Mouse (Mus musculus) mature B cell (primary cell): ENCODE results near the gene Exph5.

Source experiments
- in situ Hi-C: fragments of 300-500 bp; cut with MboI; formaldehyde crosslinking; loops from 2 replicates; pipeline ENCODE4 v1.14.3; 2019

The Exph5 gene

DNA sequence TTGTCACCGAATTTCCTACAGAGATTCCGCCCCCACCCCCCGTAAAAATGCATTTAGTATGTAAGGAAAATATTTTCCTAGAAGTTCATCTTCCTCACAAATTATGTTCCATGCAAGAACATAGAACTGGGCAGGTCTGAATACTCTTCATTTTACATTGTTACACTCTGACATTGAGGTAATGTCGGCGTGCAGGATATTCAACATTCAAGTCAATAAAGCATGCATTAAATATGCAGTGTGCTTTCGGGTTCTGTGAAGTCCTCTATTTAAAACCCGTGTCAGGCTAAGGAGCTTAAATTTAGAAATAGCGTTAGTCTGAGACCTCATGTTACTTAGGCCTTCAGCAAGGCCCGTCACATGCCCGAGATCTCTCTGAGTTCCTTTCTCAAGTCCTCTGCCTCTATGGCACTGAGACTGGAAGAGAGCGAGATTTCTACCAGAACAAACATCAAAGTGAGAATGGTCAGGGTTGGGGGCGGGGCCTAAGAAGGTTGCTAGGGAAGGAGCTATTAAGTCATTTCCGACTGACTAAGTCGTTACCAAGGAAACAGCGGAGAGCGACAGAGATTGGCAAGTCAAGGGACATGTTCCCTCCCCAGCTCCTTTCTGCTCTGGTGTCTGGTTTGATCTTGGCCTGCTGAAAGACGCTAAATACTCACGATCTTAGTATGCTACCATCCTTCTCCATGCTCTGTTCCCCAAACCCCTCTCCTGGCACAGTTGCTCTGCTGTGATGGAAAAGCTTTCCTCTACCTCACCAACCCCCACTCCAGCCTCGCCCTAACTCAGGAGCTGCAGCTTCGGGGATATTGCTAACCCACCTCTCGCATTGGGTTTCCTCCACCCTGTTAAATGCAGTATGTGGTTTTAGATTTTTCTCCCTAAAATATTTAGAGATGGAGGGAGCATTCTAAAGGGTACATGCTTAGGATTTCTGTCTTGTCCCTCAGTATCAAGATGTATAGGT is 103.6 kb downstream of the Exph5 start:
- in situ Hi-C loops, result no loop called here

DNA sequence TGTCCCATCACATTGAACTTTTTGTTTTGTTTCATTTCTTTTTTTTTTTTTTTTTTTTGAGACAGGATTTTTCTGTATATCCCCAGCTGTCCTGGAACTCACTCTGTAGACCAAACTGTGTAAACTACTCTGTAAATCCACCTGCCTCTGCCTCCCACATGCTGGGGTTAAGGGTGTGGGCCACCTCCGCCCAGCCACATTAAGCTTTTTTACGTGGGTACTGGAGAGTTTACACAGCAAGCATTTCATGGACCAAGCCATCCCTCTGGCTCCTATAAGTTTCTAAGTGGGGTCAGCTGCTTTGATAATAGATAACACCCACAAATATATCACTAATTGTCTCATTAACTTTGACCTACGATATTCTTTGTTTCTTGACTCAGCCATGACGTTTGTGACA is 107.1 kb downstream of the Exph5 start:
- in situ Hi-C loops, result no loop called here

DNA sequence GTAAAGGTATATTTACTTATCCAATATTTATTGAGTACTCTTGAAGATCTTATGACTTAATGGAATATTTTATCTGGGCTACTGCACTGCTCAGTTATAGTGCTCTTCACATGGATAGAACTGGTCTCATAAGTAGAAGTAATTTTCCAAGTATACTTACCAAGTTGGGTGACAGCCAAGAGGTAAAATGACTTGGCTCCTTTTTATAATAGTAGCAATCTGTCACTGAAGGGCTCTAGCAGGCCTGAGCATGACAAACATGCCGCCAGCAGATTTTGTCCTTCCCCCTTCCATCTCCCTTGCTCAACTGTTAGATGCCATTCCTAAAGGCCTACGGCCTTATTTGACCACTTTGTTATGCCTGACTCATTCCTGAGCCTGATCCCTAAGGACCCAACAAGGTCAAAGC is 107.5 kb downstream of the Exph5 start:
- in situ Hi-C loops, result no loop called here

DNA sequence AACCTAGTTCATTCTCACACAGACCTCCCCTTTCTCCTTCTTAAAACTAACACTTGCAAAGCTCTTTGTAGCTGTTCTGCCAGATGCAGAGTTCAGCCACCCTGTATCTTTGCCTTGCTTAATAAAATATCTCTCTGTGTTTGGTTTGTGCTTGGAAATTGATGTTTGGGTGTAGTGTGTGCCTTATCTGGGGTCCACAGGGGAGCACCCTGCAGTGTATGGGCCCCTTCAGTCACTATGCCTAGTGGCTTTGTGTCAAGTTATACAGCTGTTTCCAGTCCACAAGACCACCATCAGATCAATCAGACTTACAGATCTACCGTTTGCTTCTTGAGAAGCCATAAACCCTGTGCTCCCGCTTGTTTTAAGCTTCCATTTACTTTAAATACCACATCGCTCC is 108.0 kb downstream of the Exph5 start:
- in situ Hi-C loops, result no loop called here

DNA sequence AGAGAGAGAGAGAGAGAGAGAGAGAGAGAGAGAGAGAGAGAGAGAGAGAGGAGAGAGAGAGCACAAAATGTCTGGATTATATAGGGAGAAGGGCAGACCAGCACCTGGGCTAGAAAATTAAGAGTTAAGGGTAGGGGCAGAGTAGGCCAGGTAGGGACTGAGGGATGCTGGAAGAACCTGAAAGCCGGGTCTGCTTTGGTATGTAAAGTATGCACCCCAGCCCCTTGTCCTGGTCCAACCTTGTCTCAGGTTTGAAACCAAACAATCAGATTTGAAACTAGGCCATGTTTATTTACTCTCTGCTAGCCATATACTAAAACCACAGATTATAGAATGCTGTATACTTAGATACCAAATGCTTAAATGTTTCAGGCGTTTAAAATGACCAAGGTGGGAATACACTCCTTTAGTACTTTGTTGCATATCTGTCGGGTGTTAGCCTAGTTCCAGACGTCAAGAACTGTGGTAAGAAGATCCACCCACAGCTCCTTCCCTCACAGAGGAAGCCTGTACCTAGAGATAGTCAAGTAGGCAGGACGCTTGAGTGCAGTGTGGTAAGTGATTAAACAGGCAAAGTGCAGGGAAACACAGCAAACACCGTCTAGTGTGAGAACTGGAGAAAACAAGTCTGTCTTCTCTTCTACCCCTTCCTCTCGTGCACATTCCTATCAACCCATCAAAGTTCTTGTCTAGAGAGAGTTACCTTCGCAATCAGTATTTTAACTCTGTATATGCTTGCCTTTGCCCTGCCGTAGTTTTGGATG is 120.8 kb downstream of the Exph5 start:
- in situ Hi-C loops, result no loop called here

DNA sequence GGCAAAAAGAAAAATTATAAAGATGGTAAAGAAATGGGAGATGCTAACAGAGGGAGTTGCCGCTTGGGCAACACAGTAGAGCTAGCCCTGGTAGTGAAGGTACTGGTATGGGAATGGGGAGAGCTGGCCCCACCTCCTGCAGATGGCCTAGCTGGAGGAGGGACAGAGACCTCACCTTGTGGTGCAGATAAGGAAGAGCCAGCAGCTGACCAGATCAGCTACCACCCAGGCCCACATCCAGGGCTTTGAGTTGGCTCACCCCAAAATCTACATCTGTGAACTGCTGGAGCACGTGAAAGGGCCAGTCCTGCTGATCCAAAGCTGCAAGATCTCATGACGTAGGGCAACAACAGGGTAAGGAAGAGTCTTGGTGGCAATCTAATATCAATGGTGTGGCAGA is 125.3 kb downstream of the Exph5 start:
- in situ Hi-C loops, result no loop called here
